Mouse (Mus musculus) induced T-regulatory cell, adult 2 months (primary cell): ENCODE measurements around the gene Rarb.

Source experiments
- DNase-seq: peaks from one replicate; pipeline ENCODE4 v3.0.0-alpha.2; 2012; ENCODE audit warnings: low read depth

Rarb gene

DNA sequence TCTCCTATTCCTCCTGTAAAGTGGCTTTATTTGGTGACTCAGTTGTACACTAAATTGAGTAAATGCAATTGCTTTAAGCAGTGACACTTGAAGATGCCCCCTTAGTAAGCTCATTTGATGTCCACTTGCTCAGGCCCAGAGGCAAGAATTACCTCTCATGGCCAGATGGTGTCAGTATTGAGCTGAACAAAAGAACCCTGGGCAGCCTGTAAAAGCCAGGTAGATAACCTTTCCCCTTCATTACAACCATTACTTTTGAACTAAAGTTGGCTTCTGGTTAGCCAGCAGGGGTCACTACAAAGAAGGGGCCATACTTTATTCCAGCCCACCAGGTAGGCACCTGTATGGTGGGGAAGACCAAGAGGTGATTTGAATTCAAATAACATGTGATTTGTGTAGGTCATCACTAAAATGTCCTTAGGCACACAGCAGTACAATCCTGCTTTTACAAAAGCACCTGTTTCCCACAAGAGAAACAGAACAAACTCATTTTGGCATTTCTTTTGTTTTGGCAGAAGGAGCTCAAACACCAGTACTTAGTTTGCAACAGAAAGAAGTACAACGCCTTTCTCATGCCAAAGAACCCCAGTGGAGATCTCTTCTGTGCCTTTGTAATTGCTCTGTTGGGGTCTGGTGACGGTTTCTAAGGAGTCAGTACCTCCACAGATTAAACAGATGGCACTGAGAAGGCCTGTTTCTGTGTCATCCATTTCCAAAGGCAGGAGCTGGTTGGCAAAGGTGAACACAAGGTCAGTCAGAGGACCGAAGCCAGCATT lies 384.4 kb downstream of the Rarb start:
- peak; percentile 70 for DNase-seq

- DNase-seq: no peak
Measured at GRCm38 (mm10) chr14:16433206-16433605, 385.8 kb downstream of the Rarb start.

- no peak for DNase-seq
Measured at GRCm38 (mm10) chr14:16432550-16432949, 386.4 kb downstream of the Rarb start.

DNA sequence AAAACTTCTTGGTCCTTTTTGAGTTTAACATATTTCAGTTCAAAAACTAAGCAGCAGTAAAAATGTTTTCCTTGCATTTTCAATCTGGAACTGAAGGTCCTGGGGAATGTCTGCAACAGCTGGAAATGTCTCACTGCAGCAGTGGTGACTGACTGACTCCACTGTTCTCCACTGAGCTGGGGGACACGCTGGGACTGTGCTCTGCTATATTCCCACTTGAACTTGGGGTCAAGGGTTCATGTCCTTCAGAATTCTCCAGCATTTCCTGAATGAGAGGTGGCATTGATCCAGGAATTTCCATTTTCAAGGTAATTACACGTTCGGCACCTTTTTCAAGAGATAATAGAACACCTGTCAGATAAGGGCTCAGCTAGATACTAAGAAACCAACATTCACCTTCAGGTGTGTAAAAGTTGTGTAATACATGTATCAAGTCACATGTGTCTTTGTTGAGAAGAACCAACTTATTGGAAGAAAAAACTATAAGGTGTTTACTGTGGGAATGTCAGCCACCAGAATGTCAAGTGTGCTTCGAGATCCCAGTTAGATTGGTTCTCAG lies 386.9 kb downstream of the Rarb start:
- no peak for DNase-seq

DNA sequence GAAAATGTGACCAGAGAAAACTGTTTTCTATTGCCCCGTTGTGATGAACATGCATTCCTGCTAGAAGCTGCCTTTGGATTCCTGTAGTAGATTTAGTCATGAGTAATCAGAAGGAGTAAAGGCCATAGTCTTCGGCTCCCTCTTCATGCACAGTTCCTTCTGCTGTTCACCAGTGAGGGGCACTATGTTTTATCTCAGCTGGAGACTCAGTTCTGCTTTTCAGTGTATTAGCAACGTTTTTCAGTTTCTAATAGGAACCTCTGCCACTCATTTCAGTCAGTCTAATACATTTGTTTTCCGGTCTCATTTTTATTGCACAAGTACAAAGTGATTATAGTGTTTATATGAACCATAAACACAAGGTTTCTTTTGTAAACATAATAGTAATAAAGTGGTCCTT lies 391.4 kb downstream of the Rarb start:
- DNase-seq: no peak

DNA sequence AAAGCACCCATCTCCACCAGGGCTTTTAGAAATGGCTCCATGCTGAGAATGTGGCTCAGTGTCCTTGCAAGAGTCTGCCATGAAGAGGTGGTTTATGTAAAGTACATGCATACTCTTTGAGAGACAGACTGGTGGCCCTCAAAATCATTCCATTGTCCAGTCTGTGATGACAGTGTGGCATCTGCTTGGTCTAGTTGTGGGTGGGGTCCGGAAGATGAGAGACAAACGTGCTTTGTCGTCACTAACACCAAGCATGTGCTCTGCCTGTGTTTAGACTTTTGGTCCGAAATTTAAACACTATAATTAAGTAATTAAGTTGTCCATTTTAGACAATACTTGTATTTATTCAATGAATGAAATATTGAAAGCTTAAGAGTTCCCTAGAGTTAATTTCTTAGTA lies 404.8 kb downstream of the Rarb start:
- no peak for DNase-seq

DNA sequence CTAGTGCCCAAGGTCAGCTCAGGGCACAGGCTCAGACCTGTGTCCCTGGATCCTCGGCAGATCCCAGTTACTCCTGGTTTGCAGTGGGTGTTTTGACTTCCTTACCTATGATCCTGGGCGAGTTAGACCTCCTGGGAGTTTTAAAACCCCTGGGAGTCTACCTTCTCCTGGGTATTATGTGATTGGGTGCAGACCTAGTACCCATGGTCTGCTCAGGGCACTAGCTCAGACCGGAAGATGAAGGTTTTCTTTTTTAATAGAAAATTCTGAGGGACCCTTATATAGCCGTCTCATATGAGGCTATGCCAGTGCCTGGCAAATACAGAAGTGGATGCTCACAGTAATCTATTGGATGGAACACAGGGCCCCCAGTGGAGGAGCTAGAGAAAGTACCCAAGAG lies 413.8 kb downstream of the Rarb start:
- DNase-seq: no peak

GRCm38 (mm10) chr14:16384783-16385182 lies 434.2 kb downstream of the Rarb start:
- DNase-seq: no peak
